Mouse (Mus musculus) forebrain, postnatal 0 days (tissue): Measurements from ENCODE around the gene Naaladl2. TPM values are rescaled to one million over a fixed set of nuclear protein-coding genes. Genes with fewer than 3 reads are reported as not detected.
A peak's percentile ranks its signal among the peaks of the same experiment; 100 is the strongest.

ENCODE experiments used
- ATAC-seq: fragments of 200-750 bp; cut with Nextera tagmentation; 2 replicates; pipeline ENCODE4 v1.8.0; 2017; ENCODE audit warnings: mild to moderate bottlenecking, moderate library complexity
- DNase-seq: peaks from one replicate; pipeline ENCODE4 v3.0.0-alpha.2; 2015
- H3K27ac ChIP-seq: fragments of 300-500 bp; sonication (generic); 2 replicates; pipeline ENCODE4 v1.5.1; 2014; ENCODE audit warnings: low read depth, mild to moderate bottlenecking, antibody characterized with exemption, low read length, moderate library complexity, mixed read lengths
- H3K27me3 ChIP-seq: fragments of 300-500 bp; sonication (generic); 2 replicates; pipeline ENCODE4 v1.6.1; 2014; ENCODE audit warnings: mild to moderate bottlenecking, low read length, mixed read lengths; ENCODE audit not compliant: insufficient read depth
- H3K36me3 ChIP-seq: fragments of 300-500 bp; sonication (generic); 2 replicates; pipeline ENCODE4 v1.6.1; 2014; ENCODE audit warnings: mild to moderate bottlenecking, moderate library complexity; ENCODE audit not compliant: insufficient read depth
- H3K4me1 ChIP-seq: fragments of 300-500 bp; sonication (generic); 2 replicates; pipeline ENCODE4 v1.6.1; 2014; ENCODE audit warnings: antibody characterized with exemption; ENCODE audit not compliant: insufficient read depth
- H3K4me2 ChIP-seq: fragments of 300-500 bp; sonication (generic); 2 replicates; pipeline ENCODE4 v1.6.1; 2014; ENCODE audit warnings: low read depth, mild to moderate bottlenecking, moderate library complexity
- H3K4me3 ChIP-seq: fragments of 300-500 bp; sonication (generic); 2 replicates; pipeline ENCODE4 v1.5.1; 2014; ENCODE audit warnings: low read depth, low read length, mixed read lengths
- H3K9ac ChIP-seq: fragments of 300-500 bp; sonication (generic); 2 replicates; pipeline ENCODE4 v1.6.1; 2014; ENCODE audit warnings: mild to moderate bottlenecking
- H3K9me3 ChIP-seq: fragments of 300-500 bp; sonication (generic); 2 replicates; pipeline ENCODE4 v1.6.1; 2016; ENCODE audit warnings: low read length
- CTCF ChIP-seq: sonication (generic); IDR thresholded peaks from 2 replicates; pipeline ENCODE4 v1.5.1; 2016; ENCODE audit warnings: antibody characterized with exemption, control low read depth, low read depth
- WGBS: fragments of 180-500 bp; shearing (Covaris S2); extraction: QIAGEN DNeasy Blood & Tissue Kit; methylation state at CpG from one replicate; pipeline ENCODE4 v1.1.7; 2014; 5-methylcytosine and 5-hydroxymethylcytosine counted together
- polyA plus RNA-seq: library from polyadenylated mRNA; unstranded; fragments of >200 nt; fragmentation: Nextera tagmentation; extraction: Ambion mirVana; gene quantifications from 2 replicates; pipeline ENCODE4 v1.2.1, GENCODE M21; 2015
- total RNA-seq: library from RNA; depleted of rRNA; stranded (reverse); fragments of >200 nt; gene quantifications from 2 replicates; pipeline ENCODE4 v1.2.3, GENCODE M21; 2014

Gene Naaladl2
- total and polyA plus RNA-seq, 2 experiments from 2014 or later = 0.65 to 1.4 TPM

DNA sequence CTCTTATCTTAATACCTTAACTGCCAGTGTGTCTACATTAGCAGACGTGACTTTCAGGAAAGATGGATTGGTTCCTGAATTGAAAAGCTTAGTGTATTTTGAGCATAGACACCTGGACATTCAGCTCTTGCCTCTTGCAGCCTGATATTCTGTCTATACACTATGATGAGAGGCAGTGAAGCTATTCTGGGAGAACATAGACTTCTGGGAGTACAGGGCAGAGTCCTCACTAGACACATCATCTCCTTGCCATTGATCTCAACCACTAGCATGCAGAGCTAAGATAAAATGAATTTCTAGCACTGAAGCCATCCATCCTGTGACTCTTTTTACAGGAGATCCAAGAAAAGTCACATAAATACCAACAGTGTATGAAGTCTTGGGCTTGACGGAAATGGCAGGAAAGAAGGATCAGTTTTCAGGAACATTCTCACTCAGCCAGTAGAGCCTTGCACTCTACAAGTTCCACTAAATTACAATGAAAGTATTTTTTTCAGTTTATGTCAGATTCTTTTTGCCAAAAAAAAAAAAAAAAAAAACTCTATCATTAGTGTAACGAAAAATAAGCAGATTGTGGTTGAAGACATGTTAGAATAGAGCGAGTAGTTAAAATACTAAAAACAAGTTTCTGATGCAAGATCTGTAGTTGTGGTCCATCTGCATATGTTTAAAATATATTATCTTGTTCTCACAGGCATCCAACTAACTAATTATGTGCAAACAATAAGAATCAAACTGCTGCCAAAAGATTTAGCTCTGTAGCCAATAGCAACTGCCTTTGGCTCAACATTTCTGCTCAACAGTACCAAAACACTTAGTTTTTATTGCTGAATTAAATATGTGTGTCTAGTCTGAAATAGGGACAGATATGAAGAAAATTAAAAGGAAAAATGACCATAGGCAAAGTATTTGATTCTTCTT, 1171.1 kb downstream of the Naaladl2 start:
- DNase-seq (peak; percentile 46), ATAC-seq (peak; percentile 67)
- Histone ChIP-seq H3K27ac (no peak overlapping the region), H3K4me2 (no peak overlapping the region), H3K9ac (no peak overlapping the region), H3K9me3 (no peaks in the 10 kb centered on the region), H3K36me3 (no peaks in the 10 kb centered on the region), H3K27me3 (no peaks in the 10 kb centered on the region), H3K4me3 (no peak overlapping the region), H3K4me1 (no peaks in the 10 kb centered on the region)
- 47% methylated on average over 4 of the region's 4 CpGs for WGBS
- no peak for TF ChIP-seq CTCF

DNA sequence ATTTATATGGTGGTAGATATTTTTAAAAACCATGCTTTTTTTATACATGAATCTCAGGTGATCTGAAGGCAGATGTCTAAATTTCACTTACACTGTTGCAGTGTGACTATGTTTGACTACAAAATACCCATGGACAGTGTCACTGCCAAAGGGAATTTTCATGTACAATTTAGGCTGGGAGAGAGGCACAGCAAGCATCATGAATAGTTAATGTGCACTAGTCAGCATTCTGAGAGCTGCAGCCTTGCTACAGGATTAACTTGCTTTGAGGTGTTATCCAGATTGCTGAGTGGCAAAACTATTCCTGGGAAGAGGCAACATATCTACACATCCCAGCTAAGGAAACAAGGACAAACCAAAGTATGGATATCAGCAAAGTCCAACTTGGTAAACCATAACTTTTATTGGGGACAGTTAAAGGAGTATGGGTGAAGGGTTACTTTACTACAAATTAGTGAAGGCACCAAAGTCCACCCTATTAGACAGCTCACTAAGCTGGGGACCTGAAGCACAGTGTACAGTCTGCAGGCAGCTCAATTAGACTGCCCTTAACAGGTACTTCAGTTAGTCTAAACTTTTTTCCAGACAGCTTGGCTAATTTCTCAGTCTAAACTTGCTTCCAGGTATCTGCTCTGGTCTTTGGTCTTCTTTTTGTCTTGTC, 1181.0 kb downstream of the Naaladl2 start:
- Histone ChIP-seq H3K27ac (no peak overlapping the region), H3K9me3 (no peaks in the 10 kb centered on the region), H3K4me1 (no peaks in the 10 kb centered on the region), H3K9ac (no peak overlapping the region), H3K4me3 (no peak overlapping the region), H3K36me3 (no peaks in the 10 kb centered on the region), H3K27me3 (no peaks in the 10 kb centered on the region), H3K4me2 (no peak overlapping the region)
- no peak for DNase-seq
- TF ChIP-seq CTCF = no peak
- ATAC-seq = no peak

DNA sequence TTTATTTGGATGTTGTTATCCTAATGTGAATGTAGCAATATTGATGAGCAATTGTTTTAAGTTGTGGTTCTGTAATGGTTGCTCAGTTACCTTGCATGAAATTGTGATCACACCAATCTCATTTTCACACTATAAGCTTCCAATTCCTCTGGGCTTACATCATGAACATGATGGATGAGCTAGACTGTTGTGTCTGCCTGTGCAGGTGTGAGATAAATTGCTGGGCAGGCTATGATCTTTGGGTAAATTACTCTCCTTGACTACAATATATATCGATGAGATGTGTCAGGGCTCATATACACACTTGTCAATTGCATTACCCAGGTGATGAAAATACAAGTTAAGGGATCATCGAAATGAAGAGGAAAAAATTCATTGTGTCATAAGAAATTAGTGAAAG, 1197.9 kb downstream of the Naaladl2 start:
- H3K9ac ChIP-seq = no peak overlapping the region

DNA sequence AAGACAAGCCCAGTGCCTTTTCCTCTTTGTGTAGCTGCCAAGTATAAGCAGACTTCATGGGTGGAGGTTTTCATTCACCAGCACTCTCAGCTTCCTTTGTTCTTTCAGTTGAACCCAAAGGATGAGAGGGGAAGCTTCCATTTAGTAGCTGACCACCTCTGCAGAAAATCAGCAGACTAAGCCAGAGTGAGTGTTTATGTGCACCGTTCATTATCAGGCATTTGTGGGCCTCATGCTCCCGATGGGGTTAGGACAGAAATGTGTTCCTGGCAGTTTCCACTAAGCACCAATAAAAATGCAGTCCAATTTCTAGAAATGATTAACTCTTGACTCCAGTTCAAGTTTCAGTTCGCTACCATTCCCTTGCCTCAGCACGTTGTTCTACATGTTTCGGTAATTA, 1206.8 kb downstream of the Naaladl2 start:
- H3K9ac ChIP-seq = no peak overlapping the region
- H3K36me3 ChIP-seq = no peaks in the 10 kb centered on the region
- DNase-seq (peak; percentile 3), ATAC-seq (no peak)
- H3K27me3 ChIP-seq = no peaks in the 10 kb centered on the region
- H3K4me2 ChIP-seq = no peak overlapping the region
- H3K27ac ChIP-seq = no peak overlapping the region
- WGBS = 23% methylated on average over 5 of the region's 5 CpGs
- no peak overlapping the region for H3K4me3 ChIP-seq
- TF ChIP-seq CTCF = no peak
- H3K4me1 ChIP-seq = no peaks in the 10 kb centered on the region
- H3K9me3 ChIP-seq = no peaks in the 10 kb centered on the region

More for the DNA sequence above, 1197.9 kb downstream of the Naaladl2 start:
- Histone ChIP-seq H3K4me2 (no peak overlapping the region), H3K4me1 (no peaks in the 10 kb centered on the region), H3K9me3 (no peaks in the 10 kb centered on the region), H3K36me3 (no peaks in the 10 kb centered on the region), H3K4me3 (no peak overlapping the region), H3K27ac (no peak overlapping the region), H3K27me3 (no peaks in the 10 kb centered on the region)
- no peak for ATAC-seq
- no peak for DNase-seq
- no peak for TF ChIP-seq CTCF
- 80% methylated on average over 2 of the region's 2 CpGs for WGBS

DNA sequence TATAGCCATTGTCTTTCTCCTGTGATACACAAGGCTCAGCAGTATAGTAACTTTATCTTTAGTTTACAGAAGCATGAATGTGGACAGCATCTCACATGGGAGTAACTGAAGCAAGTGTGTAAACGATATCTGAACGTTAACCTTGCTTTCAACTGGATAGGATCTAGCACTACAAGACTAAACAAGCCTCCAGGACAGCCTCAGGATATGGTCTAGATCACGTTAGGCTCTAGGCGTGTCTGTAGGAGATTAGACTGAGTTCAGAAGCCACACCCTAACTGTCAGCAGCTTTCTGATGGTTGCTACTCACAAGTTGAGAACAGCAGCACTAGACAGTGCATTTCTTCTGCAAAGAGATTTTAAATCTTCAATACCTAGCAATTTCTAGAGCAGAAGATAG, 1216.0 kb downstream of the Naaladl2 start:
- H3K4me1 ChIP-seq = no peaks in the 10 kb centered on the region
- no peak for TF ChIP-seq CTCF
- WGBS = 84% methylated on average over 4 of the region's 4 CpGs
- no peak for ATAC-seq
- no peak for DNase-seq
- no peak overlapping the region for H3K4me3 ChIP-seq
- H3K4me2 ChIP-seq = no peak overlapping the region
- H3K36me3 ChIP-seq = no peaks in the 10 kb centered on the region
- no peak overlapping the region for H3K9ac ChIP-seq
- no peak overlapping the region for H3K27ac ChIP-seq
- H3K9me3 ChIP-seq = no peaks in the 10 kb centered on the region
- H3K27me3 ChIP-seq = no peaks in the 10 kb centered on the region

DNA sequence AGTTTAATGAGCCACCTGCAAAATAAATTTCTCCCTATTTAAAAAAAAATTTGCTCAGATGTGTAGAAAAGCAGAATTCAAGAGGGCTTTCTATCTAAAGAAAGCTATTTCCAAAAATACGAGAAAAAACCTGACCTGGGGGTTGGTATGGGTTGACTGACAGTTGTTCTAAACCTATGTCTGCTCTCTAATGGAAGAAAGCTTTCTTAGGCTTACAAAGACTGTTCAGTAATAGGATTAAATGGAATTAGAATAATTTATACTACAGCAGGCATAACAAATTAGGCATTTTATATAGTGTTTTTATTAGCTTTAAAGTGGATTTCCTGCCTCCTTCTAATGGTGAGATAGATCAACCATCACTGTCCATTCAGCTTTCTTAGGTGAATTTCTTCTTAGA, 1236.4 kb downstream of the Naaladl2 start:
- 35% methylated on average over 1 of the region's 1 CpGs for WGBS
- ATAC-seq (no peak), DNase-seq (no peak)

DNA sequence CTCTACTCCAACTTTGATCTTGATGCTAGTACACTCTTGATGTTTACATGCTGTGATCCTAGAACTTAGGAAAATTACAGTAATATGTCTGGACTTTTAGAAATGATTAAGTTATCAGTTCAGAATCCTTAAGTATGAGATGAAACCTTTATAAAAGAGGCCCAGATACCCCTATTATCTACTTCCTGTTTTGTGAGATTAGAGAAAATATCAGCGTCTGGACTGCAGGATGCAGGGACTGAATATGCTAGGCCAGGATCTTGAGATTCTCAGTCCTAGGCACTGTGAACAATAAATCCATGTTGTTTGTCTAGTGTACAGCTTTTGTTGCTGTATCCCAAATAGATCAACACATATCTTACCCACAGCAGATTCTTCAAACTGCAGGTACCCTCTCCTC, 1278.4 kb downstream of the Naaladl2 start:
- Histone ChIP-seq H3K36me3 (no peaks in the 10 kb centered on the region), H3K9me3 (no peaks in the 10 kb centered on the region), H3K4me1 (no peaks in the 10 kb centered on the region), H3K4me3 (no peak overlapping the region), H3K9ac (no peak overlapping the region), H3K27ac (no peak overlapping the region), H3K27me3 (no peaks in the 10 kb centered on the region), H3K4me2 (no peak overlapping the region)
- ATAC-seq (no peak), DNase-seq (no peak)
- WGBS = 92% methylated on average over 1 of the region's 1 CpGs
- TF ChIP-seq CTCF = no peak

More for the DNA sequence above, 1236.4 kb downstream of the Naaladl2 start:
- no peak for TF ChIP-seq CTCF
- Histone ChIP-seq H3K4me3 (no peak overlapping the region), H3K27me3 (no peaks in the 10 kb centered on the region), H3K4me2 (no peak overlapping the region), H3K36me3 (no peaks in the 10 kb centered on the region), H3K4me1 (no peaks in the 10 kb centered on the region), H3K9ac (no peak overlapping the region), H3K27ac (no peak overlapping the region), H3K9me3 (no peaks in the 10 kb centered on the region)
